Comparison of ENCODE assay signal across 24 mouse cellular contexts in the genomic region with DNA sequence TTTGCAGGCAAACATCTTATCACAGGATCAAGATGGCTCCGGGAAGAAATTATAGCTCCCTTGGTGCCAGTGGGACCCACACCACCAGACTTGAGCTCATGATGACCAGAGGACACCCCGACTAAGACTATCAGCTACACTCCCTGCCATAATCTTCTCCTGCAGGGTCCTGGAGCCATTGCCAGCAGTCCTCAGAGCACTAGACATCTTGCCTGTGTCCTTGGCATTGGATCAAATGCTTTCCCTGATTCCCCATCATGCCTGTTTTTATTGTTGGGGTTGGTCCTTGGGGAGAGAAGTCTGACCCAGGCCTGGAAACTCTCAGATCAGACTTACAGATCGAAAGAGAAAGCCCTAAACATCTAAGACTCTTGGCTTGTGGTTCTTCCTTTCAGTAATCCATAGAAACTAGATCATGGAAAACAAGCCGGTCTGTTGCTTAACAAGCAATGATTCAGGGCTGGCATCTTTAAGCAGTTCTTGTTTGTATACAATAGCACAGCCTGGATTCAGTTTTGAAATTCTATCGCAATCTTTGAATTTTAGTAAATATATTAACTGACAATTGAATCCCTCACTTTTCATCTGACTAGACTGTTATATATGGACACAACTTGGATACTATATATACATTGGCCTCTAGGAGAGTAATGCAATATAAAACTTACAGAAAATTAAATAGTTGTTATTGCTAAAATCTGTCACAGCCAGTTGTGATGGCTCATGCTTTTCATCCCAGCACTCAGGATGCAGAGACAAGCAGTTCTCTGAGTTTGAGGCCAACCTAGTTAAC.
A peak's percentile ranks its signal among the peaks of the same experiment; 100 is the strongest.
DNase-seq lines count a peak whose midpoint lies in the region; ATAC-seq lines count a peak whose summit lies in the region.
"Had no signal": no experiment of that assay in that cellular context is flagged by ENCODE, and none has a peak within 500 bp of the region (broad histone marks: within the 10 kb centered on the region; RNA-seq: fewer than 3 reads in every experiment).

No protein-coding gene starts in this region.

- no peaks in the 10 kb centered on the region for H3K27me3 ChIP-seq in lung, embryonic 15.5 days
- H3K27me3 ChIP-seq: forebrain, embryonic 15.5 days; heart, embryonic 12.5 days; limb, embryonic 13.5 days; neural tube, embryonic 12.5 days had no signal

- ATAC-seq in cerebellum, adult (ENCODE audit: insufficient number of reproducible peaks, low FRiP score, low TSS enrichment), result no peak
- peak; percentile 52; the same call in 1 of the 2 replicates for ATAC-seq in lung, embryonic 15.5 days (ENCODE audit: borderline replicate concordance, extremely low read depth, low FRiP score, low TSS enrichment)
- ATAC-seq: forebrain, embryonic 15.5 days; inflammation-experienced regulatory T-cells, adult 6 months had no signal

- H3K4me2 ChIP-seq in lung, embryonic 15.5 days, result no peak overlapping the region
- H3K4me2 ChIP-seq: forebrain, embryonic 15.5 days; heart, embryonic 12.5 days; hindbrain, embryonic 14.5 days; limb, embryonic 13.5 days; liver, embryonic 11.5 days; neural tube, embryonic 12.5 days had no signal

- no peaks in the 10 kb centered on the region for H3K4me1 ChIP-seq in lung, embryonic 15.5 days
- H3K4me1 ChIP-seq: limb, embryonic 13.5 days; neural tube, embryonic 12.5 days had no signal

- no peak overlapping the region for H3K9ac ChIP-seq in lung, embryonic 15.5 days
- H3K9ac ChIP-seq: forebrain, embryonic 15.5 days; heart, embryonic 12.5 days; hindbrain, embryonic 14.5 days; limb, embryonic 13.5 days; neural tube, embryonic 12.5 days had no signal

- H3K36me3 ChIP-seq in lung, embryonic 15.5 days, result no peaks in the 10 kb centered on the region
- H3K36me3 ChIP-seq: forebrain, embryonic 15.5 days; G1E; heart, embryonic 12.5 days; limb, embryonic 13.5 days; neural tube, embryonic 12.5 days had no signal

- H3K4me3 ChIP-seq in lung, embryonic 15.5 days, result no peak overlapping the region
- H3K4me3 ChIP-seq: forebrain, embryonic 15.5 days; heart, adult 2 months; heart, embryonic 12.5 days; limb, embryonic 13.5 days; myocyte; neural tube, embryonic 12.5 days had no signal

- H3K9me3 ChIP-seq in lung, embryonic 15.5 days, result no peaks in the 10 kb centered on the region
- H3K9me3 ChIP-seq: forebrain, embryonic 15.5 days; G1E; heart, embryonic 12.5 days; limb, embryonic 13.5 days; neural tube, embryonic 12.5 days had no signal

- 0 out of 2 replicates have a peak overlapping the region, but pooled peaks have one; percentile 19 for H3K27ac ChIP-seq in lung, embryonic 15.5 days
- H3K27ac ChIP-seq: forebrain, embryonic 15.5 days; heart, adult 2 months; hindbrain, embryonic 14.5 days; limb, embryonic 13.5 days; macrophage; neural tube, embryonic 12.5 days had no signal

- 61% methylated on average over 5 of the region's 5 CpGs for WGBS in lung, embryonic 15.5 days

- peak; percentile 66 for DNase-seq in cerebellum, adult 11-12 months
- no peak for DNase-seq in lung, postnatal 14 days
- DNase-seq in brain, adult 2 months (ENCODE audit: low read depth, low spot score), result peak; percentile 58
- DNase-seq in cerebellum, adult 9-11 months, result peak; percentile 69
- DNase-seq in right cerebral cortex, postnatal 36 days (ENCODE audit: low spot score in 2 of 2), result no peak
- no peak for DNase-seq in urinary bladder, postnatal 4 days (ENCODE audit: low spot score in 2 of 2)
- DNase-seq: adrenal gland, adult 8-10 months; heart, adult 2 months; heart, postnatal 4 days; kidney, adult 11 months; kidney, postnatal 25 days; midbrain, embryonic 14.5 days had no signal

Comparison
In these comparisons a context has a peak if more than half of its experiments do, and no peak if none do; other contexts are left out.
1. DNase-seq: peak in cerebellum, adult 11-12 months (single experiment), brain, adult 2 months (single experiment) and cerebellum, adult 9-11 months (single experiment); none in lung, postnatal 14 days (single experiment), right cerebral cortex, postnatal 36 days (0 of 2) and urinary bladder, postnatal 4 days (0 of 2).